Mouse (Mus musculus) midbrain, embryonic 12.5 days (tissue): ENCODE measurements at regions not wholly inside any gene's neighbourhood (a gene's known extent, or its start where the extent isn't known, plus 50 kb on each side); places are given as distances from the start of the nearest gene placed in this dataset.

Experiments used
- ATAC-seq: fragments of 200-750 bp; cut with Nextera tagmentation; 2 replicates; pipeline ENCODE4 v1.8.0; 2017; ENCODE audit warnings: low read depth, moderate TSS enrichment, moderate library complexity; ENCODE audit not compliant: low FRiP score
- H3K27ac ChIP-seq: fragments of 300-500 bp; sonication (generic); replicated peaks from 2 replicates; pipeline ENCODE4 v1.5.1; 2016; ENCODE audit warnings: mild to moderate bottlenecking
- H3K27me3 ChIP-seq: fragments of 300-500 bp; sonication (generic); 2 replicates; pipeline ENCODE4 v1.6.1; 2016; ENCODE audit warnings: mild to moderate bottlenecking
- H3K36me3 ChIP-seq: fragments of 300-500 bp; sonication (generic); 2 replicates; pipeline ENCODE4 v1.6.1; 2016
- H3K4me1 ChIP-seq: fragments of 300-500 bp; sonication (generic); 2 replicates; pipeline ENCODE4 v1.6.1; 2016
- H3K4me2 ChIP-seq: fragments of 300-500 bp; sonication (generic); replicated peaks from 2 replicates; pipeline ENCODE4 v1.6.1; 2016; ENCODE audit warnings: mild to moderate bottlenecking, moderate library complexity
- H3K4me3 ChIP-seq: fragments of 300-500 bp; sonication (generic); 2 replicates; pipeline ENCODE4 v1.5.1; 2016; ENCODE audit warnings: mild to moderate bottlenecking
- H3K9ac ChIP-seq: fragments of 300-500 bp; sonication (generic); replicated peaks from 2 replicates; pipeline ENCODE4 v1.6.1; 2016; ENCODE audit warnings: mild to moderate bottlenecking, moderate library complexity
- H3K9me3 ChIP-seq: fragments of 300-500 bp; sonication (generic); 2 replicates; pipeline ENCODE4 v1.6.1; 2016; ENCODE audit warnings: mild to moderate bottlenecking
- WGBS: fragments of 180-500 bp; shearing (Covaris S2); methylation state at CpG from one replicate; pipeline ENCODE4 v1.1.7; 2016; 5-methylcytosine and 5-hydroxymethylcytosine counted together

- Histone ChIP-seq H3K4me2 (no peak overlapping the region), H3K4me1 (peaks cover 26% of the 10 kb centered on the region), H3K27ac (no peak overlapping the region), H3K36me3 (no peaks in the 10 kb centered on the region), H3K9me3 (no peaks in the 10 kb centered on the region), H3K27me3 (no peaks in the 10 kb centered on the region), H3K9ac (no peak overlapping the region), H3K4me3 (no peak overlapping the region)
- WGBS, result 94% methylated on average over 14 of the region's 14 CpGs
- ATAC-seq, result no peak
Measured at GRCm38 (mm10) chr6:144940871-144941380, 135.1 kb downstream of the Bcat1 start.

DNA sequence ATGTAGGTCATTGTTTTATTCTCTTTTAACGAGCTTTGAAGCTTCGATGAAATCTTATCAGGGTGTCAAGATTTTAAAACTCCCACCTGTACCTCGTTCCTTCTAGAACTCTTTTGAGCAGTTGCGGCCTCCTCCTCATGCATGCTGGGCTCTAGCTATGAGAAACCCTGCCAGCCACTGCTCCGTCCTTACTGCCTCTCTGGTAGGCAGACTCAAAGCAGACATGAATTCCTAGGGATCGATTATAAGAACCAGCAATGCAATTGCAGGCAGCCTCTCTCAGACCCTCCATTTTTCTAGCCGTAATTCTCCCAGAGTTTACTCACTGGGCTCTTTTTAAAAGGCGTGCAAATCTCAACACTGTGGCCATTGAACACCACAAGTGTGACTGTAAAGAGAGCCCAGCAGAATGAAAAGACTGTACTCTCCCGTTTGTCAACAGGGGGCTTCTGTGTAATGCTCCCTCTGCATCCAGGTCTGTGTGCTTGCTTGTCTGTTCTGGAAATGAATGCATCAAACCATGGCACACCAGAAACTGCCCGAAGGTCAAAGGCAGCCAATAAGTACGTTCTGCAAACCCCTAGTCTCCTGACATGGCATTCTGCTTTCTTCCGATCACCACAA is 137.3 kb downstream of the Bcat1 start:
- Histone ChIP-seq H3K27ac (no peak overlapping the region), H3K27me3 (no peaks in the 10 kb centered on the region), H3K4me2 (no peak overlapping the region), H3K9ac (no peak overlapping the region), H3K36me3 (no peaks in the 10 kb centered on the region), H3K4me3 (no peak overlapping the region), H3K4me1 (0 out of 2 replicates have a peak, but pooled peaks cover 4% of the 10 kb centered on the region), H3K9me3 (no peaks in the 10 kb centered on the region)
- WGBS, result 83% methylated on average over 12 of the region's 12 CpGs
- ATAC-seq, result no peak

DNA sequence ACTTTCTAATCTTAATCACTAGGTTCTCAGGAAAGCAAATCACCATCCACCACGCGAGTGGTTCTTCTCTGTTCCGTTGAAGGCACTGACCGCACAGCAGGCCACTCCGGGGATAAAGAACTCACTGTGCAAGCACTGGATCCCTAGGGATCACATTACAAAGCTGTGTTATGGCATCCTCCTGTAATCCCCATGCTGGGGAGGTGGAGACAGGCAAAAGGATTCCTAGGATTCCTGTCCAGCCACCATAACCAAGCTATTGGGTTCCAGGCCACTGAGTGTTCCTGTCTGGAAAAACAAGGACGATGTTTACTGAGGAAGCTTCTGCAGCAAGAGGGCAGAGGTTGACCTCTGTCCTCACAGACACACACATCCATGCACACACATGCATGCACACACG is 138.8 kb downstream of the Bcat1 start:
- Histone ChIP-seq H3K36me3 (no peaks in the 10 kb centered on the region), H3K4me1 (0 out of 2 replicates have a peak, but pooled peaks cover 4% of the 10 kb centered on the region), H3K27me3 (no peaks in the 10 kb centered on the region), H3K4me3 (no peak overlapping the region), H3K9ac (no peak overlapping the region), H3K9me3 (0 out of 2 replicates have a peak, but pooled peaks cover 5% of the 10 kb centered on the region), H3K4me2 (no peak overlapping the region), H3K27ac (no peak overlapping the region)
- ATAC-seq, result no peak
- 41% methylated on average over 7 of the region's 7 CpGs for WGBS

- no peak overlapping the region for H3K4me2 ChIP-seq
- 0 out of 2 replicates have a peak, but pooled peaks cover 5% of the 10 kb centered on the region for H3K9me3 ChIP-seq
- no peak overlapping the region for H3K4me3 ChIP-seq
- H3K9ac ChIP-seq, result no peak overlapping the region
- H3K36me3 ChIP-seq, result no peaks in the 10 kb centered on the region
- ATAC-seq, result no peak
- H3K27me3 ChIP-seq, result no peaks in the 10 kb centered on the region
- no peak overlapping the region for H3K27ac ChIP-seq
- WGBS, result 87% methylated on average over 6 of the region's 6 CpGs
- peaks cover 8% of the 10 kb centered on the region; the same call in 1 of the 2 replicates for H3K4me1 ChIP-seq
Measured at GRCm38 (mm10) chr6:144933722-144934235, 142.2 kb downstream of the Bcat1 start.

DNA sequence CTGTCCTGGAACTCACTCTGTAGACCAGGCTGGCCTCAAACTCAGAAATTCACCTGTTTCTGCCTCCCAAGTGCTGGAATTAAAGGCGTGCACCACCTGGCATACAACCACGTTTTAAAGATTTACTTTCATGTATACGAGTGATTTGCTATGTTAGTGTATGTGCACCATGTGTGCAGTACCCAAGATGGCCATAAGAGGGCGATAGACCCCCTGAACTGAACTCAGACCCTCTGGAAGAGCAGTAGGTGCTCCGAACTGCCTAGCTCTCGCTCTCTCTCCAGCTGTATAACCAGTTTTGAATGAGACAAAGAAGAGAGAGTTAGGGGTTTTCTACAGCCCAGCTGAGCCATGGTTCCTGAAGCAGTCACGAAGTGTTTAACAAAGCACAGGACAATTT is 143.6 kb downstream of the Bcat1 start:
- no peak overlapping the region for H3K9ac ChIP-seq
- no peak for ATAC-seq
- no peaks in the 10 kb centered on the region for H3K36me3 ChIP-seq
- H3K27me3 ChIP-seq, result no peaks in the 10 kb centered on the region
- 0 out of 2 replicates have a peak, but pooled peaks cover 5% of the 10 kb centered on the region for H3K9me3 ChIP-seq
- H3K4me1 ChIP-seq, result peaks cover 5% of the 10 kb centered on the region; the same call in 1 of the 2 replicates
- WGBS, result 80% methylated on average over 7 of the region's 7 CpGs
- H3K4me2 ChIP-seq, result no peak overlapping the region
- no peak overlapping the region for H3K4me3 ChIP-seq
- no peak overlapping the region for H3K27ac ChIP-seq

DNA sequence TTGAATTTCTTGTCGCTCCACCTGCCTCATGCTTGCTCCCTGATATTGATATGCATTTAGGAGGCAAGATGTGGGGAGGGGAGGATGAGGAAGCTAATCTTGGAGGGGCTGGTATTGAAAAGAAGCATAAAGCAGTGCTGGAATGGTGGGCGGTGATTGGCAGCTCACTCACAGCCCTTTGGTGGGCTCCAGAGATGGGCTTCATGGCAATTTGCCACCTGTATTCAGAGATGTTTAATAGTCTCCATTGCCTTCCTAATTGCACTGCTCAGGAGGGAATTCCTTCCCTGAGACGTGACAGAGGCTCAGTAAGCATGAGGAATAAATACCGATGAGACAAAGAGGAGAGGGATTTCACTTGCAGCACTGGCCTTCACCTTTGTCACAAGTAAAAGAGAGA is 146.0 kb downstream of the Bcat1 start:
- Histone ChIP-seq H3K4me1 (peaks cover 5% of the 10 kb centered on the region; the same call in 1 of the 2 replicates), H3K4me2 (no peak overlapping the region), H3K27ac (no peak overlapping the region), H3K4me3 (no peak overlapping the region), H3K36me3 (no peaks in the 10 kb centered on the region), H3K27me3 (no peaks in the 10 kb centered on the region), H3K9me3 (0 out of 2 replicates have a peak, but pooled peaks cover 5% of the 10 kb centered on the region), H3K9ac (no peak overlapping the region)
- 72% methylated on average over 4 of the region's 4 CpGs for WGBS
- ATAC-seq, result peak; percentile 38; the same call in 1 of the 2 replicates

DNA sequence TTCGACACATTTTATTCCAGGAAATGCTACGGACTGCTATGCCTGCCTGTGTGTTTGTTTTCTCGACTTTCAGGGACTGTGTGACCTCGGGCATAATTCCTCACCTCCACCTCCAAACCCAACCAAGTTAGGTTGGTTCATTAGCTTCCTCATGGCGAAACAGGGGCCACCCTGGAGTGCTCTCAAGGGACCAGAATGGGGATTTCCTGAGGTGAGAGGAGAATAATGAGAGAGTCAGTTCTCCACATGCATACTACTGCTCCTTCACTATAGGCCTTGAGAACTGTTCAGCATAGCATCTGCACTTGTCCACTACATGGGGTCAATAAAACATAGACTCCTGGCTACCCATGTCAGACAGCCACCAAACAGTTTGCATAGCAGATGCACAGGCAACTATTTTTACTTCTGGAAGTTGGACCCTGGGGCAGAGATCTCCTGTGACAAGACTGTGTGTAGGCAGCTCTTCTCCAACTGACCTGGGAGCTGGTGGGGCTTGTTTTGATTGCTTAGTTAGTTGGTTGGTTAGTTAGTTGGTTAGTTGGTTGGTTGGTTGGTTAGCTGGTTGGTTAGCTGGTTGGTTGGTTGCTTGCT is 146.6 kb downstream of the Bcat1 start:
- Histone ChIP-seq H3K27ac (no peak overlapping the region), H3K4me1 (peaks cover 5% of the 10 kb centered on the region; the same call in 1 of the 2 replicates)
- ATAC-seq, result no peak

GRCm38 (mm10) chr6:144927599-144927998 is 145.8 kb upstream of the Sox5 start:
- H3K4me1 ChIP-seq, result peaks cover 5% of the 10 kb centered on the region; the same call in 1 of the 2 replicates
- H3K4me2 ChIP-seq, result no peak overlapping the region
- no peak for ATAC-seq
- H3K9ac ChIP-seq, result no peak overlapping the region
- WGBS, result 84% methylated on average over 6 of the region's 6 CpGs
- no peaks in the 10 kb centered on the region for H3K36me3 ChIP-seq
- 0 out of 2 replicates have a peak, but pooled peaks cover 4% of the 10 kb centered on the region for H3K9me3 ChIP-seq
- no peak overlapping the region for H3K4me3 ChIP-seq
- H3K27me3 ChIP-seq, result no peaks in the 10 kb centered on the region
- no peak overlapping the region for H3K27ac ChIP-seq

More for the DNA sequence above, 146.6 kb downstream of the Bcat1 start:
- H3K9me3 ChIP-seq, result 0 out of 2 replicates have a peak, but pooled peaks cover 5% of the 10 kb centered on the region
- H3K4me3 ChIP-seq, result no peak overlapping the region
- WGBS, result 87% methylated on average over 5 of the region's 5 CpGs
- no peak overlapping the region for H3K4me2 ChIP-seq
- no peaks in the 10 kb centered on the region for H3K27me3 ChIP-seq
- H3K36me3 ChIP-seq, result no peaks in the 10 kb centered on the region
- no peak overlapping the region for H3K9ac ChIP-seq

DNA sequence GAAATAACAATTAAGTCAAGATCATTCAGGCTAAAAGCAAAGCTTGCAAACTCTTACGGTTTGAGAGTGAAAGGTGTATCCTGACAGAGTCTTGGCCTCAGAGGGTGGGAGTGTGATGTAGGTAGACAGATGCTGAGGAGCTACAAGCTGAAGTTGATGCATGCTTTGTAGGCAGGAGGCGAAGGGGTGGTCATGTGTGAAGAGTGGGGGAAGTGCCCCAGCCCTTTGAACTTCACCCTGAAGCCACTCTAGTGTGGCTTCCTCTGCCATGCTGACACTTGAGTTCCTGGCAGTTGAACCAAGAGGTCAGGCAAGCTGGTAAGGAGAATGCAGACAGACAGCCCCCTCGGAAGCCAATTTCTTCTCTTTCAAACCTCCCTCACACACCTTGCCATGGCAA is 141.0 kb upstream of the Sox5 start:
- H3K9ac ChIP-seq, result no peak overlapping the region
- no peaks in the 10 kb centered on the region for H3K36me3 ChIP-seq
- H3K27me3 ChIP-seq, result no peaks in the 10 kb centered on the region; the same call in 1 of the 2 replicates
- no peaks in the 10 kb centered on the region for H3K9me3 ChIP-seq
- no peak overlapping the region for H3K4me3 ChIP-seq
- H3K27ac ChIP-seq, result no peak overlapping the region
- 88% methylated on average over 3 of the region's 3 CpGs for WGBS
- no peak overlapping the region for H3K4me2 ChIP-seq
- no peak for ATAC-seq
- no peaks in the 10 kb centered on the region for H3K4me1 ChIP-seq

DNA sequence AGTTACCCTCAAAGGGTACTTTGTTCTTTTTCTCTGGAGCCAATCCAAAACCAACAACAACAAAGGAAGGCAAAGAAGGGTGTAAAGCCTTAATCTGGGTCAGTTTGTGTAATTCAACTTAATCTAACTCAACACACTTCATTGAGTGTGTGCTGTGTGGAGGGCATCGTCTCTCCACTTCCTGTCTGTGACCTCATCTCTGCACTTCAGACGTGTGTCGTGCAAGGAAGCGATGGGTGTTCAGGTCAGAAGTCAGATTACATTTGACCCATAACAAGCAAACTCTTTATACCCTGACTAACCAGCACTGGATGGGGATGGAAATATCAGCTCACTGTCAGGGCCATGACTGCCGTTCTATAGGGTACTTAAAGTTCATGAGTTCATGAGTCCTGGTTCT is 138.0 kb upstream of the Sox5 start:
- ATAC-seq, result no peak
- WGBS, result 73% methylated on average over 5 of the region's 5 CpGs
- Histone ChIP-seq H3K9ac (no peak overlapping the region), H3K36me3 (no peaks in the 10 kb centered on the region), H3K4me2 (no peak overlapping the region), H3K27me3 (no peaks in the 10 kb centered on the region; the same call in 1 of the 2 replicates), H3K27ac (no peak overlapping the region), H3K4me1 (no peaks in the 10 kb centered on the region), H3K4me3 (no peak overlapping the region), H3K9me3 (no peaks in the 10 kb centered on the region)

GRCm38 (mm10) chr6:144917128-144917527 is 135.4 kb upstream of the Sox5 start:
- ATAC-seq, result no peak
- Histone ChIP-seq H3K4me1 (no peaks in the 10 kb centered on the region), H3K27me3 (no peaks in the 10 kb centered on the region; the same call in 1 of the 2 replicates), H3K27ac (no peak overlapping the region), H3K4me3 (no peak overlapping the region), H3K4me2 (no peak overlapping the region), H3K9ac (no peak overlapping the region), H3K36me3 (no peaks in the 10 kb centered on the region), H3K9me3 (no peaks in the 10 kb centered on the region)
- whole genome bisulfite sequencing, result 51% methylated on average over 8 of the region's 8 CpGs

DNA sequence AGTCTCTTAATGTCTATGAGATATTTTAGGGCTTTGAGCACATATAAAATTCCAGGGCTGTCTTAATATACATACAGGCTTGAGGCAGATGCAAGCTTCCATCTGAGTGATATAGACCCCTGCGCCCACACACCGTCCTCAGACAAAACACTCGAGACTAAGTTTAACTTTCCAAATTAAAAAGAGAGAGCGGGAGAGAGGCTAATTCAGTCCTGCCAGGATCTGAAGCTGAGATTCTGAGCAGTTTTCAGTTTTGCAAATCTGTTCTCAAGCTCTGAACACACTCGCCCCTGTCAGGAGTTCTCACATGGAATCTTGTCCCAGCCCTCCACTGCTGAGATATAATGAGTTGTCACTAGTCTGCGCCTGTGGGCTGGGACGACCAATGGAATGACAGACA is 130.0 kb upstream of the Sox5 start:
- 85% methylated on average over 6 of the region's 7 CpGs for WGBS
- H3K4me3 ChIP-seq, result no peak overlapping the region
- H3K36me3 ChIP-seq, result no peaks in the 10 kb centered on the region
- no peak overlapping the region for H3K27ac ChIP-seq
- H3K4me2 ChIP-seq, result no peak overlapping the region
- no peak overlapping the region for H3K9ac ChIP-seq
- H3K4me1 ChIP-seq, result no peaks in the 10 kb centered on the region
- no peaks in the 10 kb centered on the region for H3K9me3 ChIP-seq
- H3K27me3 ChIP-seq, result no peaks in the 10 kb centered on the region
- ATAC-seq, result no peak
